Mouse (Mus musculus) forebrain, embryonic 12.5 days (tissue): Measurements from ENCODE around the gene Ttc8. TPM values are rescaled to one million over a fixed set of nuclear protein-coding genes. Genes with fewer than 3 reads are reported as not detected.

ENCODE experiments used
- ATAC-seq: fragments of 200-750 bp; cut with Nextera tagmentation; 2 replicates; pipeline ENCODE4 v1.8.0; 2017; ENCODE audit warnings: moderate TSS enrichment; ENCODE audit not compliant: low FRiP score
- H3K27ac ChIP-seq: fragments of 300-500 bp; sonication (generic); 2 replicates; pipeline ENCODE4 v1.5.1; 2016; ENCODE audit warnings: mild to moderate bottlenecking
- H3K27me3 ChIP-seq: fragments of 300-500 bp; sonication (generic); 2 replicates; pipeline ENCODE4 v1.6.1; 2016; ENCODE audit warnings: mild to moderate bottlenecking
- H3K36me3 ChIP-seq: fragments of 300-500 bp; sonication (generic); replicated peaks from 2 replicates; pipeline ENCODE4 v1.6.1; 2016; ENCODE audit warnings: mild to moderate bottlenecking
- H3K4me1 ChIP-seq: fragments of 300-500 bp; sonication (generic); 2 replicates; pipeline ENCODE4 v1.6.1; 2016
- H3K4me2 ChIP-seq: fragments of 300-500 bp; sonication (generic); 2 replicates; pipeline ENCODE4 v1.6.1; 2016; ENCODE audit warnings: mild to moderate bottlenecking, moderate library complexity
- H3K4me3 ChIP-seq: fragments of 300-500 bp; sonication (generic); replicated peaks from 2 replicates; pipeline ENCODE4 v1.5.1; 2016; ENCODE audit warnings: mild to moderate bottlenecking
- H3K9ac ChIP-seq: fragments of 300-500 bp; sonication (generic); 2 replicates; pipeline ENCODE4 v1.6.1; 2016; ENCODE audit warnings: mild to moderate bottlenecking
- H3K9me3 ChIP-seq: fragments of 300-500 bp; sonication (generic); 2 replicates; pipeline ENCODE4 v1.6.1; 2016
- WGBS: fragments of 180-500 bp; shearing (Covaris S2); methylation state at CpG from one replicate; pipeline ENCODE4 v1.1.7; 2016; 5-methylcytosine and 5-hydroxymethylcytosine counted together
- polyA plus RNA-seq: library from polyadenylated mRNA; unstranded; fragments of >200 nt; fragmentation: Nextera tagmentation; extraction: Ambion mirVana; gene quantifications from 2 replicates; pipeline ENCODE4 v1.2.1, GENCODE M21; 2016

The Ttc8 gene
- 42.1 and 44.9 TPM in 2 replicates for polyA plus RNA-seq

GRCm38 (mm10) chr12:98920194-98920991, at the start of gene Ttc8:
TSS of gene Ttc8 (plus strand) at chr12:98920574.
- Histone ChIP-seq H3K9me3 (no peaks in the 10 kb centered on the region), H3K9ac (peak within 1 kb of the TSS; percentile 81), H3K27me3 (no peaks in the 10 kb centered on the region), H3K4me1 (peaks cover 32% of the 10 kb centered on the region), H3K4me3 (peak within 1 kb of the TSS; percentile 71), H3K36me3 (no peaks in the 10 kb centered on the region), H3K4me2 (peak within 1 kb of the TSS; percentile 65), H3K27ac (peak within 1 kb of the TSS; percentile 88)
- ATAC-seq, result peak; percentile 98
- WGBS, result 0% methylated on average over 35 of the region's 35 CpGs

- no peak overlapping the region for H3K9ac ChIP-seq
- no peaks in the 10 kb centered on the region for H3K27me3 ChIP-seq
- no peak for ATAC-seq
- H3K4me1 ChIP-seq, result no peaks in the 10 kb centered on the region
- H3K9me3 ChIP-seq, result no peaks in the 10 kb centered on the region
- H3K4me2 ChIP-seq, result no peak overlapping the region
- 95% methylated on average over 10 of the region's 10 CpGs for WGBS
- H3K27ac ChIP-seq, result no peak overlapping the region
- no peak overlapping the region for H3K4me3 ChIP-seq
- H3K36me3 ChIP-seq, result peaks cover 20% of the 10 kb centered on the region
Observed at GRCm38 (mm10) chr12:98872836-98873235, 47.5 kb upstream of the Ttc8 start.

- no peaks in the 10 kb centered on the region for H3K4me1 ChIP-seq
- no peak overlapping the region for H3K4me2 ChIP-seq
- H3K36me3 ChIP-seq, result peaks cover 5% of the 10 kb centered on the region
- 67% methylated on average over 2 of the region's 2 CpGs for WGBS
- ATAC-seq, result no peak
- no peak overlapping the region for H3K4me3 ChIP-seq
- H3K9me3 ChIP-seq, result no peaks in the 10 kb centered on the region
- no peak overlapping the region for H3K9ac ChIP-seq
- H3K27me3 ChIP-seq, result no peaks in the 10 kb centered on the region
- H3K27ac ChIP-seq, result no peak overlapping the region
Observed at GRCm38 (mm10) chr12:98875216-98875615, 45.2 kb upstream of the Ttc8 start.

- no peak for ATAC-seq
- no peak overlapping the region for H3K9ac ChIP-seq
- H3K27me3 ChIP-seq, result no peaks in the 10 kb centered on the region
- no peaks in the 10 kb centered on the region for H3K4me1 ChIP-seq
- H3K36me3 ChIP-seq, result no peaks in the 10 kb centered on the region; the same call in 1 of the 2 replicates
- H3K27ac ChIP-seq, result no peak overlapping the region
- H3K4me2 ChIP-seq, result no peak overlapping the region
- no peak overlapping the region for H3K4me3 ChIP-seq
- no peaks in the 10 kb centered on the region for H3K9me3 ChIP-seq
- WGBS, result 22% methylated on average over 1 of the region's 1 CpGs
Observed at GRCm38 (mm10) chr12:98878693-98879092, 41.7 kb upstream of the Ttc8 start.

- Histone ChIP-seq H3K4me3 (no peak overlapping the region), H3K27ac (no peak overlapping the region), H3K36me3 (no peaks in the 10 kb centered on the region; the same call in 1 of the 2 replicates), H3K27me3 (no peaks in the 10 kb centered on the region), H3K4me2 (no peak overlapping the region), H3K4me1 (no peaks in the 10 kb centered on the region), H3K9me3 (no peaks in the 10 kb centered on the region), H3K9ac (no peak overlapping the region)
- ATAC-seq, result no peak
- 64% methylated on average over 5 of the region's 5 CpGs for WGBS
Observed at GRCm38 (mm10) chr12:98881796-98882195, 38.6 kb upstream of the Ttc8 start.

GRCm38 (mm10) chr12:98884515-98884914, 35.9 kb upstream of the Ttc8 start:
- H3K4me2 ChIP-seq, result no peak overlapping the region
- H3K4me3 ChIP-seq, result no peak overlapping the region
- 5% methylated on average over 1 of the region's 1 CpGs for WGBS
- H3K27ac ChIP-seq, result no peak overlapping the region
- no peaks in the 10 kb centered on the region for H3K9me3 ChIP-seq
- H3K9ac ChIP-seq, result no peak overlapping the region
- no peak for ATAC-seq
- H3K27me3 ChIP-seq, result no peaks in the 10 kb centered on the region
- no peaks in the 10 kb centered on the region for H3K4me1 ChIP-seq
- H3K36me3 ChIP-seq, result peaks cover 5% of the 10 kb centered on the region

GRCm38 (mm10) chr12:98896761-98897160, 23.6 kb upstream of the Ttc8 start:
- Histone ChIP-seq H3K4me2 (no peak overlapping the region), H3K27me3 (no peaks in the 10 kb centered on the region), H3K4me3 (no peak overlapping the region), H3K27ac (no peak overlapping the region), H3K9me3 (no peaks in the 10 kb centered on the region), H3K4me1 (peaks cover 15% of the 10 kb centered on the region), H3K36me3 (no peaks in the 10 kb centered on the region), H3K9ac (no peak overlapping the region)
- no peak for ATAC-seq
- WGBS, result 74% methylated on average over 1 of the region's 1 CpGs

- Histone ChIP-seq H3K27me3 (no peaks in the 10 kb centered on the region), H3K4me3 (peak overlapping the region; percentile 93), H3K36me3 (no peaks in the 10 kb centered on the region), H3K4me1 (peaks cover 15% of the 10 kb centered on the region), H3K9me3 (no peaks in the 10 kb centered on the region), H3K4me2 (peak overlapping the region; percentile 67), H3K9ac (peak overlapping the region; percentile 86), H3K27ac (no peak overlapping the region)
- 43% methylated on average over 6 of the region's 6 CpGs for WGBS
- ATAC-seq, result no peak
Observed at GRCm38 (mm10) chr12:98899676-98900075, 20.7 kb upstream of the Ttc8 start.

GRCm38 (mm10) chr12:98900341-98900880, 20.0 kb upstream of the Ttc8 start:
- H3K4me3 ChIP-seq, result peak overlapping the region; percentile 93
- ATAC-seq, result peak; percentile 41
- H3K9ac ChIP-seq, result peak overlapping the region; percentile 86
- H3K4me2 ChIP-seq, result peak overlapping the region; percentile 67
- H3K27me3 ChIP-seq, result no peaks in the 10 kb centered on the region
- H3K27ac ChIP-seq, result peak overlapping the region; percentile 93
- peaks cover 15% of the 10 kb centered on the region for H3K4me1 ChIP-seq
- H3K36me3 ChIP-seq, result no peaks in the 10 kb centered on the region
- no peaks in the 10 kb centered on the region for H3K9me3 ChIP-seq
- WGBS, result under 1% methylated on average over 31 of the region's 31 CpGs

GRCm38 (mm10) chr12:98900881-98901801, 19.2 kb upstream of the Ttc8 start, which contains the start of gene Eml5:
TSS of gene Eml5 (minus strand) at chr12:98901484.
- H3K27me3 ChIP-seq, result no peaks in the 10 kb centered on the region
- H3K27ac ChIP-seq, result peak within 1 kb of the TSS; percentile 93
- H3K9ac ChIP-seq, result peak within 1 kb of the TSS; percentile 86
- peak within 1 kb of the TSS; percentile 93 for H3K4me3 ChIP-seq
- peak; percentile 92 for ATAC-seq
- H3K9me3 ChIP-seq, result no peaks in the 10 kb centered on the region
- under 1% methylated on average over 89 of the region's 101 CpGs for WGBS
- peaks cover 15% of the 10 kb centered on the region for H3K4me1 ChIP-seq
- peak within 1 kb of the TSS; percentile 67 for H3K4me2 ChIP-seq
- H3K36me3 ChIP-seq, result no peaks in the 10 kb centered on the region

GRCm38 (mm10) chr12:98905466-98905865, 14.9 kb upstream of the Ttc8 start:
- no peaks in the 10 kb centered on the region for H3K36me3 ChIP-seq
- WGBS, result 86% methylated on average over 5 of the region's 5 CpGs

GRCm38 (mm10) chr12:98910096-98910495, 10.3 kb upstream of the Ttc8 start:
- Histone ChIP-seq H3K27me3 (no peaks in the 10 kb centered on the region), H3K9me3 (no peaks in the 10 kb centered on the region), H3K4me3 (no peak overlapping the region), H3K4me1 (no peaks in the 10 kb centered on the region), H3K36me3 (no peaks in the 10 kb centered on the region), H3K4me2 (no peak overlapping the region), H3K27ac (no peak overlapping the region), H3K9ac (no peak overlapping the region)
- ATAC-seq, result no peak
- 82% methylated on average over 9 of the region's 9 CpGs for WGBS

More at GRCm38 (mm10) chr12:98905466-98905865, 14.9 kb upstream of the Ttc8 start:
- no peak for ATAC-seq
- no peaks in the 10 kb centered on the region for H3K9me3 ChIP-seq
- no peak overlapping the region for H3K4me2 ChIP-seq
- no peak overlapping the region for H3K9ac ChIP-seq
- H3K27ac ChIP-seq, result no peak overlapping the region
- no peak overlapping the region for H3K4me3 ChIP-seq
- no peaks in the 10 kb centered on the region for H3K27me3 ChIP-seq
- no peaks in the 10 kb centered on the region for H3K4me1 ChIP-seq
